Mouse (Mus musculus): ENCODE measurements around the gene Prokr1. TPM values are rescaled to one million over a fixed set of nuclear protein-coding genes. Genes with fewer than 3 reads are reported as not detected.
"Not testable (repeated sequence)": the region's sequence is repeated elsewhere in the genome, so short reads cannot be mapped to it uniquely, and the experiment has no call there.

The Prokr1 gene
- polyA plus RNA-seq, 1 experiment, result 0.36 TPM

- Histone ChIP-seq H3K36me3 (ENCODE audit: control insufficient read depth, insufficient read depth) (no peaks in the 10 kb centered on the region), H3K27me3 (ENCODE audit: control insufficient read depth, insufficient read depth, insufficient read length) (no peaks in the 10 kb centered on the region), H3K79me2 (ENCODE audit: control insufficient read depth, insufficient read depth) (no peaks in the 10 kb centered on the region), H3K79me3 (ENCODE audit: low read depth) (no peaks in the 10 kb centered on the region), H3K4me3 (ENCODE audit: insufficient read depth, poor library complexity, severe bottlenecking) (no peak overlapping the region), H3ac (ENCODE audit: control insufficient read depth, insufficient read length, low read depth) (no peak overlapping the region)
- no peak for TF ChIP-seq MYOD1 (IDR thresholded peaks at IDR 0.05; ENCODE audit: control insufficient read depth, insufficient read length, low read depth)
- TF ChIP-seq CTCF (IDR thresholded peaks at IDR 0.05; ENCODE audit: control insufficient read depth, insufficient read depth, insufficient read length), result no peak
- TF ChIP-seq FOSL1 (IDR thresholded peaks at IDR 0.05; ENCODE audit: insufficient read depth, low read length, poor library complexity, severe bottlenecking), result no peak
- no peak for TF ChIP-seq MAX (IDR thresholded peaks at IDR 0.05)
- TF ChIP-seq USF1 (IDR thresholded peaks at IDR 0.05; ENCODE audit: low read depth), result no peak
- no peak for TF ChIP-seq MYOG (IDR thresholded peaks at IDR 0.05; ENCODE audit: control insufficient read depth, extremely low read depth, insufficient read length)
- no peak for TF ChIP-seq CEBPB (IDR thresholded peaks at IDR 0.05; ENCODE audit: low read depth)
These were observed 9.5 kb downstream of the Prokr1 start for GRCm38 (mm10) chr6:87581071-87581470.

- H3K79me3 ChIP-seq (ENCODE audit: low read depth), result no peaks in the 10 kb centered on the region
- no peaks in the 10 kb centered on the region for H3K27me3 ChIP-seq (ENCODE audit: control insufficient read depth, insufficient read depth, insufficient read length)
- H3ac ChIP-seq (ENCODE audit: control insufficient read depth, insufficient read length, low read depth), result no peak overlapping the region
- no peaks in the 10 kb centered on the region for H3K36me3 ChIP-seq (ENCODE audit: control insufficient read depth, insufficient read depth)
- TF ChIP-seq FOSL1 (IDR thresholded peaks at IDR 0.05; ENCODE audit: insufficient read depth, low read length, poor library complexity, severe bottlenecking) (no peak), USF1 (IDR thresholded peaks at IDR 0.05; ENCODE audit: low read depth) (no peak), CTCF (IDR thresholded peaks at IDR 0.05; ENCODE audit: control insufficient read depth, insufficient read depth, insufficient read length) (no peak), MYOG (IDR thresholded peaks at IDR 0.05; ENCODE audit: control insufficient read depth, extremely low read depth, insufficient read length) (no peak), MAX (IDR thresholded peaks at IDR 0.05) (no peak), MYOD1 (IDR thresholded peaks at IDR 0.05; ENCODE audit: control insufficient read depth, insufficient read length, low read depth) (no peak), CEBPB (IDR thresholded peaks at IDR 0.05; ENCODE audit: low read depth) (no peak)
- no peak overlapping the region for H3K4me3 ChIP-seq (ENCODE audit: insufficient read depth, poor library complexity, severe bottlenecking)
- no peaks in the 10 kb centered on the region for H3K79me2 ChIP-seq (ENCODE audit: control insufficient read depth, insufficient read depth)
These were observed 12.3 kb downstream of the Prokr1 start for GRCm38 (mm10) chr6:87578247-87578646.

GRCm38 (mm10) chr6:87576648-87577330 lies 13.8 kb downstream of the Prokr1 start:
- TF ChIP-seq MAX (IDR thresholded peaks at IDR 0.05) (no peak), MYOD1 (IDR thresholded peaks at IDR 0.05; ENCODE audit: control insufficient read depth, insufficient read length, low read depth) (no peak), FOSL1 (IDR thresholded peaks at IDR 0.05; ENCODE audit: insufficient read depth, low read length, poor library complexity, severe bottlenecking) (no peak), CEBPB (IDR thresholded peaks at IDR 0.05; ENCODE audit: low read depth) (no peak), CTCF (IDR thresholded peaks at IDR 0.05; ENCODE audit: control insufficient read depth, insufficient read depth, insufficient read length) (no peak), USF1 (IDR thresholded peaks at IDR 0.05; ENCODE audit: low read depth) (no peak), MYOG (IDR thresholded peaks at IDR 0.05; ENCODE audit: control insufficient read depth, extremely low read depth, insufficient read length) (no peak)

GRCm38 (mm10) chr6:87571863-87572262 lies 18.7 kb downstream of the Prokr1 start:
- not testable (repeated sequence) for H3K79me2 ChIP-seq (ENCODE audit: control insufficient read depth, insufficient read depth); H3K4me3 ChIP-seq (ENCODE audit: insufficient read depth, poor library complexity, severe bottlenecking); H3K36me3 ChIP-seq (ENCODE audit: control insufficient read depth, insufficient read depth); H3K27me3 ChIP-seq (ENCODE audit: control insufficient read depth, insufficient read depth, insufficient read length); H3ac ChIP-seq (ENCODE audit: control insufficient read depth, insufficient read length, low read depth); H3K79me3 ChIP-seq (ENCODE audit: low read depth)

More at GRCm38 (mm10) chr6:87576648-87577330, 13.8 kb downstream of the Prokr1 start:
- Histone ChIP-seq H3K36me3 (ENCODE audit: control insufficient read depth, insufficient read depth) (no peaks in the 10 kb centered on the region), H3K79me3 (ENCODE audit: low read depth) (no peaks in the 10 kb centered on the region), H3ac (ENCODE audit: control insufficient read depth, insufficient read length, low read depth) (no peak overlapping the region), H3K27me3 (ENCODE audit: control insufficient read depth, insufficient read depth, insufficient read length) (no peaks in the 10 kb centered on the region), H3K4me3 (ENCODE audit: insufficient read depth, poor library complexity, severe bottlenecking) (no peak overlapping the region), H3K79me2 (ENCODE audit: control insufficient read depth, insufficient read depth) (no peaks in the 10 kb centered on the region)

- TF ChIP-seq MYOG (IDR thresholded peaks at IDR 0.05; ENCODE audit: control insufficient read depth, extremely low read depth, insufficient read length) (no peak), FOSL1 (IDR thresholded peaks at IDR 0.05; ENCODE audit: insufficient read depth, low read length, poor library complexity, severe bottlenecking) (no peak), MYOD1 (IDR thresholded peaks at IDR 0.05; ENCODE audit: control insufficient read depth, insufficient read length, low read depth) (no peak), USF1 (IDR thresholded peaks at IDR 0.05; ENCODE audit: low read depth) (no peak), CTCF (IDR thresholded peaks at IDR 0.05; ENCODE audit: control insufficient read depth, insufficient read depth, insufficient read length) (no peak), CEBPB (IDR thresholded peaks at IDR 0.05; ENCODE audit: low read depth) (no peak), MAX (IDR thresholded peaks at IDR 0.05) (no peak)
- no peak overlapping the region for H3K4me3 ChIP-seq (ENCODE audit: insufficient read depth, poor library complexity, severe bottlenecking)
- no peaks in the 10 kb centered on the region for H3K79me2 ChIP-seq (ENCODE audit: control insufficient read depth, insufficient read depth)
- no peaks in the 10 kb centered on the region for H3K79me3 ChIP-seq (ENCODE audit: low read depth)
- no peak overlapping the region for H3ac ChIP-seq (ENCODE audit: control insufficient read depth, insufficient read length, low read depth)
- H3K36me3 ChIP-seq (ENCODE audit: control insufficient read depth, insufficient read depth), result no peaks in the 10 kb centered on the region
- no peaks in the 10 kb centered on the region for H3K27me3 ChIP-seq (ENCODE audit: control insufficient read depth, insufficient read depth, insufficient read length)
These were observed 22.6 kb downstream of the Prokr1 start for GRCm38 (mm10) chr6:87567686-87568593.

Data from C2C12 (cell line).